Mouse (Mus musculus): ENCODE results near the gene Mrpl11.

DNA sequence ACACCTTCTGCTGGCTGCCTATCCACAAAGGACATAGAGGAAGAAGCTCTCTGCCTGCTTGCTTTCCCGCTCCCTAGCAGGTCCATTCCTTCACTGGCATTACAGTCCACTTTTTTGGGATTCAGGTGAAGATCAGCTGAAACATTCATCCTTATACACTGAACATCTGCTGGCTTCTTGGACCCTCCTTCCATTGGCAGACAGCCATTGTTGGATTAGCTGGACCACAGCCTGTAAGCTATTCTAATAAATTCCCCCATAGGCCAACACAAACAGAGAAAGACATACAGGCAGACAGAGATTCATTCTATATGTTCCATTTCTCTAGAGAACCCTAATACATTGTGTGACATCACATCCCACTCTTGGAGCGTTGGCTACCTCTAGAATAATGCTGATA is 25.1 kb upstream of the Mrpl11 start:
- TF ChIP-seq CTCF (IDR thresholded peaks at IDR 0.05; ENCODE audit: insufficient read depth, low read length) (no peak), POLR2A (IDR thresholded peaks at IDR 0.05; ENCODE audit: borderline replicate concordance, extremely low read depth, low read depth, low read length) (no peak)

All from lung, adult 2 months (tissue).